Mouse (Mus musculus) kidney, adult 2 months (tissue): Measurements from ENCODE around the gene Olfr311. TPM values are rescaled to one million over a fixed set of nuclear protein-coding genes. Genes with fewer than 3 reads are reported as not detected.
"Not testable (repeated sequence)": the region's sequence is repeated elsewhere in the genome, so short reads cannot be mapped to it uniquely, and the experiment has no call there.

Source experiments
- DNase-seq: peaks from one replicate; pipeline ENCODE4 v3.0.0; 2021
- H3K27ac ChIP-seq: fragments of 200-500 bp; 2 replicates; pipeline ENCODE4 v1.5.1; 2012; ENCODE audit warnings: low read depth, low read length, control low read depth, inconsistent platforms; ENCODE audit not compliant: insufficient read depth
- H3K27me3 ChIP-seq: fragments of 200-500 bp; replicated peaks from 2 replicates; pipeline ENCODE4 v1.6.1; 2012; ENCODE audit warnings: mild to moderate bottlenecking, moderate library complexity, low read length, inconsistent platforms; ENCODE audit not compliant: control insufficient read depth, insufficient read depth
- H3K36me3 ChIP-seq: fragments of 200-500 bp; 2 replicates; pipeline ENCODE4 v1.6.1; 2012; ENCODE audit warnings: mild to moderate bottlenecking, moderate library complexity, low read length, inconsistent platforms; ENCODE audit not compliant: control insufficient read depth, insufficient read depth
- H3K4me1 ChIP-seq: fragments of 200-500 bp; 2 replicates; pipeline ENCODE4 v1.6.1; 2011; ENCODE audit warnings: low read length; ENCODE audit not compliant: control insufficient read depth, insufficient read depth
- H3K4me3 ChIP-seq: fragments of 200-500 bp; 2 replicates; pipeline ENCODE4 v1.5.1; 2011; ENCODE audit warnings: mild to moderate bottlenecking, low read depth, low read length, control low read depth; ENCODE audit not compliant: insufficient read depth
- CTCF ChIP-seq: fragments of 200-500 bp; conservative IDR thresholded peaks from 2 replicates; pipeline ENCODE4 v1.5.1; 2011; ENCODE audit warnings: low read depth, mild to moderate bottlenecking, control low read depth, low read length, moderate library complexity, mixed read lengths; ENCODE audit not compliant: insufficient read depth, insufficient read length
- POLR2A ChIP-seq: fragments of 200-500 bp; IDR thresholded peaks from one replicate; pipeline ENCODE4 v1.6.1; 2011; ENCODE audit warnings: low read depth, low read length, control low read depth
- WGBS: fragments of 180-500 bp; shearing (Covaris S2); methylation state at CpG from one replicate; pipeline ENCODE4 v1.1.7; 2018; 5-methylcytosine and 5-hydroxymethylcytosine counted together
- polyA plus RNA-seq: library from polyadenylated mRNA; depleted of rRNA; stranded (reverse); fragments of >200 nt; gene quantifications from 2 replicates; pipeline ENCODE4 v1.2.3, GENCODE M21; 2012; rRNA removed

Gene Olfr311
- not detected in 2 replicates for polyA plus RNA-seq

DNA sequence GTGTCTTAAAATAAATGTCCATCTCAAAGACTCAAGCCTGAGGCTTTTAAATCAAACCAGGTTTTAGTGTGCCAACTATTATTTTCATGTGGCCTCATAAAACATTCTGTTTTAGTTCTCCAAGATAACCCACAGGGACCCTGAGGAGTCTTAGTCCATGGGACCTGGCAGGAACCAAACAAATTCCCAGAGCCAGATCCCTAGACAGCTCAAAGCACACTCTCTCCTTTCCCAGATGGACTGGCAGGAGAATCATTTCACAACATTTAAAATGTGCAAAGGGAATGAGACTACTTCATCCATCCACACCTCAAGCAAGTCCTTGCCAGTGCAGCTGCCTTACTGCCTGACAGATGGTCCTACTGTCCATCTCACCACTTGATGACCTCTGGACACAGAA, at the start of gene Olfr311:
Gene Olfr311 (plus strand): TSS at position 301 of the 400 bp plus-strand sequence.
- H3K27ac ChIP-seq, H3K36me3 ChIP-seq, H3K4me1 ChIP-seq, H3K4me3 ChIP-seq, H3K27me3 ChIP-seq, DNase-seq: not testable (repeated sequence)

DNA sequence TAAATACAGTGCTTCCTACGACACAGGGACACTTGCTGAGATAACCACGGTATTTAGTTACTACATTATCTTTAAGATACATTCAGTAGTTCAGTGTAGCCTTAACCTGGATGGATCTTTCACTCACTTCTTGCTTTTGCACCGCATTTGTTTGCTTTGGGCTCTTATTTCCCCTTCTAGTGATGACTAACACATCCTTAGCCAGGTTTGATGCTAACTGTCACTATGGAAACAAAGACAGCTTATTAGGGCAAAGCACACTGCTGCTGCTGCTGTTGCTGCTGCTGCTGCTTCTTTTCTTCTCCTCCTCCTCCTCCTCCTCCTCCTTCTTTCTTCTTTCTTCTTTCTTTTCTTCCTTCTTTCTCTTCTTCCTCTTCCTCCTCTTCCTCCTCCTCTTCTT, 49.5 kb upstream of the Olfr311 start:
- TF ChIP-seq POLR2A, result no peak
- TF ChIP-seq CTCF, result no peak
- 34% methylated on average over 3 of the region's 3 CpGs for WGBS
- Histone ChIP-seq H3K27me3 (no peaks in the 10 kb centered on the region), H3K36me3 (no peaks in the 10 kb centered on the region), H3K4me3 (no peak overlapping the region), H3K4me1 (no peaks in the 10 kb centered on the region), H3K27ac (no peak overlapping the region)
- no peak for DNase-seq

GRCm38 (mm10) chr11:58790053-58790452, 49.0 kb upstream of the Olfr311 start:
- Histone ChIP-seq H3K4me1 (no peaks in the 10 kb centered on the region), H3K4me3 (no peak overlapping the region), H3K36me3 (no peaks in the 10 kb centered on the region), H3K27ac (no peak overlapping the region), H3K27me3 (no peaks in the 10 kb centered on the region)
- 30% methylated on average over 2 of the region's 2 CpGs for WGBS
- no peak for TF ChIP-seq POLR2A
- no peak for TF ChIP-seq CTCF
- no peak for DNase-seq

- no peaks in the 10 kb centered on the region for H3K4me1 ChIP-seq
- no peak for TF ChIP-seq CTCF
- TF ChIP-seq POLR2A, result no peak
- DNase-seq, result no peak
- no peak overlapping the region for H3K4me3 ChIP-seq
- no peaks in the 10 kb centered on the region for H3K36me3 ChIP-seq
- no peaks in the 10 kb centered on the region for H3K27me3 ChIP-seq
- 66% methylated on average over 6 of the region's 6 CpGs for WGBS
- no peak overlapping the region for H3K27ac ChIP-seq
Observed at GRCm38 (mm10) chr11:58790646-58791045, 48.4 kb upstream of the Olfr311 start.

DNA sequence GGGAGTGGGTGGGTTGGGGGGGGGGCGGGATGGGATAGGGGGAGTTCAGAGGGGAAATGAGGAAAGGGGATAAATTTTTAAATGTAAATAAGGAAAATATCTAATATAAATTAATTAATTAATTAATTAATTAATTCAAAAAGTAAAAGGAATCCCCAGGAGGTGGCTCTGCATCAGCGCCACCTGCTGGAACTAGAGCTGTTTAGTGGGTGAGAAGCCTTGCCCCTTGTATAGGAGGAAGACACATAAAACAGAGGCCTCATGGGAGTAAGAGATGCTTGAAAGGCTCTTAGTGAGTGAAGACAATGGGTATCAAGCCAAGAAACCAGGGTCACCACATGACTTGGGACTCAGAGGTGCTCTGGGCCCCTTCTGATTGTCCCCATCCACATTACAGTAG, 43.2 kb upstream of the Olfr311 start:
- no peak for DNase-seq
- Histone ChIP-seq H3K4me3 (no peak overlapping the region), H3K27me3 (no peaks in the 10 kb centered on the region), H3K27ac (no peak overlapping the region), H3K36me3 (no peaks in the 10 kb centered on the region), H3K4me1 (no peaks in the 10 kb centered on the region)
- TF ChIP-seq CTCF (no peak), POLR2A (no peak)
- WGBS, result 82% methylated on average over 2 of the region's 2 CpGs

- TF ChIP-seq POLR2A, result no peak
- no peak for TF ChIP-seq CTCF
- H3K4me3 ChIP-seq, result no peak overlapping the region
- H3K27ac ChIP-seq, result no peak overlapping the region
- H3K36me3 ChIP-seq, result no peaks in the 10 kb centered on the region
- H3K27me3 ChIP-seq, result no peaks in the 10 kb centered on the region
- no peak for DNase-seq
- no peaks in the 10 kb centered on the region for H3K4me1 ChIP-seq
- 73% methylated on average over 7 of the region's 7 CpGs for WGBS
Observed at GRCm38 (mm10) chr11:58796850-58797249, 42.2 kb upstream of the Olfr311 start.

DNA sequence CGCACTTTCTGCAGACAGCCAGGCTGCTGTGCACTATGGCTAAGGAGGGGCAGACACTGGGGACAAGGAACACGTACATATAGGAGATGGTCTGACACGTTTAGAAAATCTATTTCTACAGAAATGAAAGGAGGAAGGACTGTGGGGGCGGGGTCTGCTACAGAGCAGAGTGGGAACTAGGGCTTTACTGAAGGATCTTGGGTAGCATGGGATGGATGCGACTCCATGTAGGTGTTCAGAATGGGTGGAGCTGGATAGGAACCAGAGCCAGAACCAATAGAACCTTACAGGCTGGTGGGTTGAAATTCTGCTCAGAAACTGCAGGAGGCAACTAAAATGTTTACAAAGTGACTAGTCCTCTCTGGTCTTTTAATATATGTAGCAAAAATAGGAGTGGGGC, 39.3 kb upstream of the Olfr311 start:
- no peak overlapping the region for H3K4me3 ChIP-seq
- H3K27ac ChIP-seq, result no peak overlapping the region
- no peaks in the 10 kb centered on the region for H3K36me3 ChIP-seq
- TF ChIP-seq CTCF (no peak), POLR2A (no peak)
- H3K4me1 ChIP-seq, result no peaks in the 10 kb centered on the region
- no peak for DNase-seq
- WGBS, result 76% methylated on average over 5 of the region's 5 CpGs
- no peaks in the 10 kb centered on the region for H3K27me3 ChIP-seq

DNA sequence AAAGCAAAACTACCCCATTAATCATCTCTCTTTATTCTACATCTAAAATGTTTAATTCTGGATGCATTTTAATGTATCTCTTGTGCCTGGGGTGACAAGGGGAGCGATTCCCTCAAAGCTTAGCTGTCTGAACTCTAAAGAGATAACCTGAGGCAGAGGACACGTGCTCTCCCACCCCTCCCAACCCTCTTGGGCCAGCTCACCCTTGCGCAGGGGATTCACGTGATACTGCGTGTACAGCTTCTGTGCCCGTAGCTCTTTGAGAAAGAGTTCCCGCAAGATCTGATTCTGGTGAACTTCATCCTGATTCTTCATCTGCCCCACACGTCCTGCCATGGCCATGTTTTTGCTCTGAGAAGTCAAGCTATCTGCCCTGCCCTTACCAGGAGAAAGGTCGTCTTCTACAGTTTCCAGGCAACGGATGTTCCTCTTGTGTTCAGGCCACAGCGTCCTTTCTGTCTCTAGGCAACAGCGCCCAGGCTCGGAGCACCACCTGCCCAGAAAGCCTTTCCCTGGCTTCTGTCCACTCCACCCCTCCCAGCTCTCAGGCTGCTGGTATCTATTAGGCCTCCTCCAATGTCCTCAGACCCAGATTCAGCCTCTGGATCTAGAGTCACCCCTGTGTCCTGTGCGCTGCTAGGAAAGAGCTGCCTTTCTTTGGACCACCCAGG, 37.4 kb upstream of the Olfr311 start, which contains the start of gene Fam183b:
Gene Fam183b (minus strand): TSS at position 403 of the 671 bp plus-strand sequence.
- Histone ChIP-seq H3K27me3 (no peaks in the 10 kb centered on the region), H3K4me1 (no peaks in the 10 kb centered on the region), H3K27ac (no peak within 1 kb of the TSS), H3K36me3 (no peaks in the 10 kb centered on the region), H3K4me3 (no peak within 1 kb of the TSS)
- WGBS, result 44% methylated on average over 14 of the region's 14 CpGs
- TF ChIP-seq POLR2A (no peak), CTCF (no peak)
- DNase-seq, result no peak
